Mouse (Mus musculus) heart, adult 9 months (tissue): ENCODE data around the gene Itga9.
A peak's percentile ranks its signal among the peaks of the same experiment; 100 is the strongest.

Source experiments
- DNase-seq, 2 experiments: peaks; one replicate each; pipeline ENCODE4 v3.0.0; 2022; ENCODE audit warnings: low spot score in 2 of 2

The Itga9 gene

GRCm38 (mm10) chr9:118919672-118920186 lies 313.2 kb downstream of the Itga9 start:
- no peak for DNase-seq

- peak; percentile 61 to 76 for DNase-seq
Observed at GRCm38 (mm10) chr9:118920798-118921515, 314.5 kb downstream of the Itga9 start.

- no peak for DNase-seq
Observed at GRCm38 (mm10) chr9:118921926-118922325, 315.4 kb downstream of the Itga9 start.

GRCm38 (mm10) chr9:118924554-118925085 lies 318.1 kb downstream of the Itga9 start:
- DNase-seq, result no peak

GRCm38 (mm10) chr9:118925286-118926110 lies 319.0 kb downstream of the Itga9 start:
- DNase-seq, result peak; percentile 95 to 96

- peak in 1 of 2 experiments; percentile 54 for DNase-seq
Observed at GRCm38 (mm10) chr9:118926111-118926650, 319.7 kb downstream of the Itga9 start, which contains the start of gene Ctdspl. Gene Ctdspl (plus strand): TSS chr9:118926453.

- DNase-seq, result no peak
Observed at GRCm38 (mm10) chr9:118926688-118927321, 320.3 kb downstream of the Itga9 start.

GRCm38 (mm10) chr9:118927501-118927900 lies 321.0 kb downstream of the Itga9 start:
- DNase-seq, result no peak

- DNase-seq, result no peak
Observed at GRCm38 (mm10) chr9:118928007-118928406, 321.5 kb downstream of the Itga9 start.

- no peak for DNase-seq
Observed at GRCm38 (mm10) chr9:118928656-118929055, 322.2 kb downstream of the Itga9 start.

GRCm38 (mm10) chr9:118930611-118931010 lies 324.1 kb downstream of the Itga9 start:
- DNase-seq, result no peak

GRCm38 (mm10) chr9:118933800-118934199 lies 327.3 kb downstream of the Itga9 start:
- DNase-seq, result no peak

GRCm38 (mm10) chr9:118934319-118934718 lies 327.8 kb downstream of the Itga9 start:
- DNase-seq, result no peak

GRCm38 (mm10) chr9:118935098-118935497 lies 328.6 kb downstream of the Itga9 start:
- no peak for DNase-seq

GRCm38 (mm10) chr9:118936071-118936470 lies 329.6 kb downstream of the Itga9 start:
- DNase-seq, result no peak

- DNase-seq, result peak; percentile 79 to 81
Observed at GRCm38 (mm10) chr9:118937515-118937914, 331.0 kb downstream of the Itga9 start.

GRCm38 (mm10) chr9:118939410-118939809 lies 332.9 kb downstream of the Itga9 start:
- peak in 1 of 2 experiments; percentile 51 for DNase-seq

GRCm38 (mm10) chr9:118939831-118940230 lies 333.3 kb downstream of the Itga9 start:
- DNase-seq, result no peak

GRCm38 (mm10) chr9:118940591-118941207 lies 334.2 kb downstream of the Itga9 start:
- no peak for DNase-seq

- no peak for DNase-seq
Observed at GRCm38 (mm10) chr9:118942030-118942429, 335.5 kb downstream of the Itga9 start.

- no peak for DNase-seq
Observed at GRCm38 (mm10) chr9:118943941-118944340, 337.5 kb downstream of the Itga9 start.
